Mouse (Mus musculus): ENCODE data around the gene Arhgap21. TPM values are rescaled to one million over a fixed set of nuclear protein-coding genes. Genes with fewer than 3 reads are reported as not detected.

Arhgap21 gene
- polyA plus RNA-seq, 1 experiment from 2014 or later, result 54.4 TPM

DNA sequence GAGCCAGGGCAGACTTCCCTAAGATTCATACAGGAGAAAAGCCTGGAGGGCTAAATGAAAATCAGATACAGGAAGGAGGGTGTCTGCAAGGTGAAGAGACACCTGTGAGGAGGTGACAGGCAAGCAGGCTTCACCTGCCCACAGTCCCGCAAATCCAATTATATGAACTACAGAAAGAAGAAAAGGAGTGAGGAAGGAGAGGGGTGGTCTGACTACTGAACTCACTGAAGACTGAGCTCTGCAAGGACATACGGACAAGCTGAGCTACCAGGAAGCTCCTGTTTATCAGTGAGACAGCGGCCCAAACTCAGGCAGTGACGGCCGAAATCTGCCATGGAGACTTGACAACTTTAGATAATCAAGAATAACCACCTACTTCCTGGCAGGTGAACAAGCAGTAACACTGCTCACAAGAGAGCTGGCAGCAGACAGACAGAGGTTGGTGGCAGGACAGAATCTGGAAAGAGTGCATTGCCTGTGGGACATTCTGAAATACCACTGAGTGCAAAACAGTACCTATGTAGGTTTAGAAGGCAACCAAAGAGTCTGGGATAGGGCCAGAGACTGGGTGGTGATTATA, 5.4 kb downstream of the Arhgap21 start:
- Histone ChIP-seq H3K9ac (replicated peaks) (peak overlapping the region; percentile 62), H3K36me3 (no peaks in the 10 kb centered on the region), H3K27me3 (no peaks in the 10 kb centered on the region), H3K4me2 (replicated peaks) (peak overlapping the region; percentile 50), H3K9me3 (no peaks in the 10 kb centered on the region), H3K27ac (no peak overlapping the region; the same call in 1 of the 2 replicates), H3K4me3 (replicated peaks) (peak overlapping the region; percentile 27), H3K4me1 (replicated peaks) (peaks cover 71% of the 10 kb centered on the region)
- 80% methylated on average over 5 of the region's 5 CpGs for WGBS
- ATAC-seq, result no peak

DNA sequence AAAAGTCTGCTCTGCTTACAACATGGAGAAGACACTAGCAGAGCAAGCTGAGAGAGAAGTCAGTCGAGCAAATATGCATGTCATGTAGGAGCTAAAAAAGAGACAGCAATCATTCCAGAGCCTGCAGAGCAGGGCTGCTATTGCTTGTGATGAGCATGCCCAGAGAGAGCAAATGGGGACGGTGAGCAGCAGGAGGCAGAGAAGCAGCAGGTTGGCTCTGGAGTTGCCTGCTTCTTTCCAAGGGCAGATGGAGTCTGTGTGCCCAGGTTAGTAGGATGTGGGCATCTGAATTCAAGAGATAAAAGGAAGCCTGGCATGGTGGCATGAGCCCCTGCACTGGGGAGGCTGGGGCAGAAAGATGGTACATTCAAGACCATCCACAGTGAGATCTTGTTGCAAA, 6.4 kb downstream of the Arhgap21 start:
- WGBS, result 28% methylated on average over 2 of the region's 2 CpGs
- Histone ChIP-seq H3K4me3 (replicated peaks) (peak overlapping the region; percentile 5; the same call in 1 of the 2 replicates), H3K9me3 (no peaks in the 10 kb centered on the region), H3K4me2 (replicated peaks) (peak overlapping the region; percentile 50), H3K9ac (replicated peaks) (peak overlapping the region; percentile 56), H3K27me3 (no peaks in the 10 kb centered on the region), H3K4me1 (replicated peaks) (peaks cover 74% of the 10 kb centered on the region), H3K27ac (peak overlapping the region; percentile 51), H3K36me3 (no peaks in the 10 kb centered on the region)
- ATAC-seq, result no peak

DNA sequence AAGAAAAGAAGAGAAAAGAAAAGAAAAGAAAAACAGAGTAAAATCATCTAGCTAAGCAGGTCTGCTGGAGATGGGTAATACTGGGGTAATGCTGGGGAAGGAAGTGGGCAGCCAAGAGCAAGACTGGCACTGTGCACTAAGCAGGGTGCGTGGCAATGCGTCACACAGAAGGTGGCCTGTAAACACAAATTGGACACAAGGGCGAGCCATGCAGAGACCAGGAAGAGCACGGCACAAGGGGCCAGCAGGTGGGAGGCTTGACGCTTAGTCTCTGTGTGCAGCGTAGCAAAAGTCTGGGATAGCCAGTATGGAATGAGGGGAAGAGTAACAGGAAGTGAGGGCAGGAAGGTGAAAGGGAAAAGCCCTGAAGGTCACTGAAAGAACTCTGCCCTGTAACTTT, 6.9 kb downstream of the Arhgap21 start:
- no peaks in the 10 kb centered on the region for H3K9me3 ChIP-seq
- peaks cover 78% of the 10 kb centered on the region for H3K4me1 ChIP-seq (replicated peaks)
- peak overlapping the region; percentile 56 for H3K9ac ChIP-seq (replicated peaks)
- peak; percentile 28; the same call in 1 of the 2 replicates for ATAC-seq
- no peaks in the 10 kb centered on the region for H3K36me3 ChIP-seq
- H3K4me2 ChIP-seq (replicated peaks), result peak overlapping the region; percentile 50
- H3K27me3 ChIP-seq, result no peaks in the 10 kb centered on the region
- 31% methylated on average over 6 of the region's 6 CpGs for WGBS
- H3K27ac ChIP-seq, result 0 out of 2 replicates have a peak overlapping the region, but pooled peaks have one; percentile 36
- peak overlapping the region; percentile 5; the same call in 1 of the 2 replicates for H3K4me3 ChIP-seq (replicated peaks)

- Histone ChIP-seq H3K4me1 (replicated peaks) (peaks cover 82% of the 10 kb centered on the region), H3K27ac (no peak overlapping the region), H3K9me3 (no peaks in the 10 kb centered on the region), H3K4me2 (replicated peaks) (peak overlapping the region; percentile 50), H3K36me3 (no peaks in the 10 kb centered on the region), H3K27me3 (no peaks in the 10 kb centered on the region), H3K4me3 (replicated peaks) (peak overlapping the region; percentile 13; the same call in 1 of the 2 replicates), H3K9ac (replicated peaks) (0 out of 2 replicates have a peak overlapping the region, but pooled peaks have one; percentile 28)
- no peak for ATAC-seq
- WGBS, result 48% methylated on average over 8 of the region's 8 CpGs
Observed at GRCm38 (mm10) chr2:20961295-20961694, 7.4 kb downstream of the Arhgap21 start.

DNA sequence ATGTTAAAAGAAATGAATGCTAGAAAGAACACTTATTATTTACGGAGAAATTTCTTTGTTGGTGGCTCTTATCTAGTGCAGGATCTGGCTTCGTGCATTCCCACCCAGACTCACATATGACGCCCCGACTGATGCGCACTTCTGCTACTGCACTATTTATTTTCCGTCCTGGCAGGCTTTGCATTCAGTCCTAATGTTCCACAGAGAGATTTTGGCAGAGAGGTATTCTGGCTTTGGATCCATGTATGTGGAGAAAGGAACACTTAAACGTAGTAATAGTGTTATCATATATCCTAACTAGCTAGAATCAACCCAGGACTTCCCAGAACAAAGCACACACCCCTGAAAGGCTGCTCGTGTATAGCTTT, 8.0 kb downstream of the Arhgap21 start:
- H3K27me3 ChIP-seq, result no peaks in the 10 kb centered on the region
- H3K27ac ChIP-seq, result peak overlapping the region; percentile 47; the same call in 1 of the 2 replicates
- H3K9ac ChIP-seq (replicated peaks), result peak overlapping the region; percentile 28; the same call in 1 of the 2 replicates
- no peak for ATAC-seq
- no peaks in the 10 kb centered on the region for H3K36me3 ChIP-seq
- peaks cover 83% of the 10 kb centered on the region for H3K4me1 ChIP-seq (replicated peaks)
- H3K9me3 ChIP-seq, result no peaks in the 10 kb centered on the region
- H3K4me3 ChIP-seq (replicated peaks), result peak overlapping the region; percentile 13; the same call in 1 of the 2 replicates
- peak overlapping the region; percentile 36 for H3K4me2 ChIP-seq (replicated peaks)
- 60% methylated on average over 8 of the region's 8 CpGs for WGBS

GRCm38 (mm10) chr2:20959906-20960667, 8.6 kb downstream of the Arhgap21 start:
- Histone ChIP-seq H3K9ac (replicated peaks) (peak overlapping the region; percentile 28), H3K9me3 (no peaks in the 10 kb centered on the region), H3K27me3 (no peaks in the 10 kb centered on the region), H3K4me2 (replicated peaks) (peak overlapping the region; percentile 36), H3K4me3 (replicated peaks) (peak overlapping the region; percentile 13; the same call in 1 of the 2 replicates), H3K36me3 (no peaks in the 10 kb centered on the region), H3K27ac (peak overlapping the region; percentile 51; the same call in 1 of the 2 replicates), H3K4me1 (replicated peaks) (peaks cover 84% of the 10 kb centered on the region)
- WGBS, result 68% methylated on average over 9 of the region's 9 CpGs
- ATAC-seq, result no peak

DNA sequence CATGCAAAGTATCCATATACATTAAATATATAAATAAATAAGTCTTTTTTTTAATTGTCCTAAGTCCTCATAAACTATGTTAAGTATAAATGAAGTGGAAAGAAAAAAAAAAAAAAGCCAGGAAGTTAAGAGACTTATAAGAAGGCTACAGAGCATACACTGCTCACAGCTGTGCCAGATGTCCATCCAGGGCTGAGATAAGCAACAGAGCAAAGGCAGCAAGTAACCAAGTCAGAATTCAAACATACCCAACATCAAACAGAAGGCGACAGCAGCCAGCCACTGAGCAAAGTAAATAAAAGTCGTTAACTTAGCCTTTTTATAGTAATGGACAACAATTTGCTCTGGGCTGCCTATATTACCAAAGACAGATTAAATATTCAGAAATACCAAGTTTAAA, 9.6 kb downstream of the Arhgap21 start:
- H3K4me1 ChIP-seq (replicated peaks), result peaks cover 78% of the 10 kb centered on the region
- H3K4me3 ChIP-seq (replicated peaks), result no peak overlapping the region
- H3K9ac ChIP-seq (replicated peaks), result no peak overlapping the region
- H3K36me3 ChIP-seq, result no peaks in the 10 kb centered on the region
- WGBS, result 67% methylated on average over 2 of the region's 2 CpGs
- no peak for ATAC-seq
- H3K27me3 ChIP-seq, result no peaks in the 10 kb centered on the region
- H3K27ac ChIP-seq, result no peak overlapping the region
- no peaks in the 10 kb centered on the region for H3K9me3 ChIP-seq
- no peak overlapping the region for H3K4me2 ChIP-seq (replicated peaks)

DNA sequence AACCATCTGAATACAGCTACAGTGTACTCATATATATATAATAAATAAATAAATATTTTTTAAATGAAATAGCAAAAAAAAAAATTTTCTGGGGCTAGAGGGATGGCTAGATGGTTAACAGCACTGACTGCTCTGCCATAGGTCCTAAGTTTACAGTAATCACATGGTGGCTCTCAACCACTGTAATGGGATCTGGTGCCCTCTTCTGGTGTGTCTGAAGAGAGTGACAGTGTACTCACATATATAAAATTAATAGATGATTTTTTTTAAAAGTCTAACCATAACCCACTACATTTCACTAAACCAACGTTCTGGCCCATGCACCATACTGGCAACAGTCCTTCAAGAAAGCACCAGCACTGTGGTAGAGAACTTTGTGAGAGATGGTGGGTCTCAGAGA, 10.7 kb downstream of the Arhgap21 start:
- Histone ChIP-seq H3K9me3 (no peaks in the 10 kb centered on the region), H3K27ac (no peak overlapping the region), H3K27me3 (no peaks in the 10 kb centered on the region), H3K4me2 (replicated peaks) (no peak overlapping the region), H3K4me1 (replicated peaks) (peaks cover 68% of the 10 kb centered on the region), H3K36me3 (no peaks in the 10 kb centered on the region), H3K9ac (replicated peaks) (no peak overlapping the region), H3K4me3 (replicated peaks) (no peak overlapping the region)
- no peak for ATAC-seq
- 90% methylated on average over 1 of the region's 1 CpGs for WGBS

DNA sequence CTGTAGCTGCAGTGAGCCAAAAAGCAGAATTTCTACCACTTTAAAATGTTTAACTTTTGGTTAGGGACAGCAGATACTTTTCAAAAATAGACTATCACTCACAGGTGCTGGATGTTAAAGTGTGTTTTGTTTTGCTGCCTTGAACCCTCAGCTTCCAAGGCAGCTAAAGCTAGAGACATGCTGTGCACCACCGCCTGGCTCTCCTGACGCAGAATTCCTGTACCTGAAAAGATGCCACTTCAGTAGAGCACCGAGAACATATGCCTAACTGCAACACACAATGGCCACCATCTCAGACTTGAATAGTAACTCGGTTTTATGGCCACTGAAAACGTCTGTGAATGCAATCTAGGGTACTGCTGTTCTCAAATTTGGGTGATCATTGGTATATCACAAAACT, 12.0 kb downstream of the Arhgap21 start:
- H3K27me3 ChIP-seq, result no peaks in the 10 kb centered on the region
- H3K27ac ChIP-seq, result no peak overlapping the region
- H3K9me3 ChIP-seq, result no peaks in the 10 kb centered on the region
- H3K4me2 ChIP-seq (replicated peaks), result no peak overlapping the region
- peaks cover 56% of the 10 kb centered on the region for H3K4me1 ChIP-seq (replicated peaks)
- no peaks in the 10 kb centered on the region for H3K36me3 ChIP-seq
- no peak overlapping the region for H3K4me3 ChIP-seq (replicated peaks)
- WGBS, result 75% methylated on average over 5 of the region's 5 CpGs
- H3K9ac ChIP-seq (replicated peaks), result no peak overlapping the region
- no peak for ATAC-seq

DNA sequence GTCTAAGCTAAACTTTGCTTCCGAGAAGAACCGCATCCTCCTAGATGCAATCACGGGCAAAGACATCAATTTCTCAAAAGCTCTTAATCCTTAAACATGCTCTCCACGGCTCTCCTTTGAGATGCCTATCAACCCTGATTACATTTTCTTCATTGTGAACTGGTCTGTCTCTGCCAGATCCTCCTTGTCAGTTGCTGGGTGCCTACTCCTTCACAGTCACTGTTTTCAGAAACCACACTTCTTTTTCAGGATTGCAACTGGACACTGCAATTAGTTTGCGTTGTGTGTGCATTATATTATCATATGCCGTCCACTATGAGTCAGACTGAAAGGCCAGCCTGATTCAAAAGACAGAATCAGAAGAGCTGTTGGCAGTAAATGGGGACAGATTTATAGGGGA, 12.7 kb downstream of the Arhgap21 start:
- Histone ChIP-seq H3K4me2 (replicated peaks) (peak overlapping the region; percentile 3; the same call in 1 of the 2 replicates), H3K9me3 (no peaks in the 10 kb centered on the region), H3K4me3 (replicated peaks) (no peak overlapping the region), H3K4me1 (replicated peaks) (peaks cover 55% of the 10 kb centered on the region), H3K27ac (no peak overlapping the region), H3K36me3 (no peaks in the 10 kb centered on the region), H3K9ac (replicated peaks) (no peak overlapping the region), H3K27me3 (no peaks in the 10 kb centered on the region)
- 17% methylated on average over 6 of the region's 6 CpGs for WGBS
- ATAC-seq, result no peak

- H3K27me3 ChIP-seq, result no peaks in the 10 kb centered on the region
- peaks cover 56% of the 10 kb centered on the region for H3K4me1 ChIP-seq (replicated peaks)
- no peak overlapping the region for H3K4me3 ChIP-seq (replicated peaks)
- peak overlapping the region; percentile 3; the same call in 1 of the 2 replicates for H3K4me2 ChIP-seq (replicated peaks)
- H3K36me3 ChIP-seq, result no peaks in the 10 kb centered on the region
- 43% methylated on average over 8 of the region's 8 CpGs for WGBS
- no peak for ATAC-seq
- no peak overlapping the region for H3K27ac ChIP-seq
- no peak overlapping the region for H3K9ac ChIP-seq (replicated peaks)
- H3K9me3 ChIP-seq, result no peaks in the 10 kb centered on the region
Observed at GRCm38 (mm10) chr2:20955376-20955775, 13.3 kb downstream of the Arhgap21 start.

GRCm38 (mm10) chr2:20952716-20953115, 16.0 kb downstream of the Arhgap21 start:
- Histone ChIP-seq H3K27me3 (no peaks in the 10 kb centered on the region), H3K36me3 (no peaks in the 10 kb centered on the region), H3K4me2 (replicated peaks) (no peak overlapping the region), H3K9ac (replicated peaks) (no peak overlapping the region), H3K4me1 (replicated peaks) (peaks cover 44% of the 10 kb centered on the region), H3K27ac (no peak overlapping the region), H3K4me3 (replicated peaks) (no peak overlapping the region), H3K9me3 (no peaks in the 10 kb centered on the region)
- 77% methylated on average over 4 of the region's 4 CpGs for WGBS
- ATAC-seq, result no peak

Measured in midbrain, embryonic 13.5 days (tissue).